ENCODE assay signal across 29 mouse cellular contexts in genomic region chr7:111572336-111572735, GRCm38 (mm10).
DNase-seq lines count a peak whose midpoint lies in the region; ATAC-seq and TF ChIP-seq lines count a peak whose summit lies in the region.
"Had no signal": no experiment of that assay in that cellular context is flagged by ENCODE, and none has a peak within 500 bp of the region (broad histone marks: within the 10 kb centered on the region; RNA-seq: fewer than 3 reads in every experiment).

No protein-coding gene starts in this region.

- no peak for TF ChIP-seq CTCF in cortical plate, adult 2 months (IDR thresholded peaks at IDR 0.05; ENCODE audit: extremely low read depth, insufficient read depth, low read length)

- no peaks in the 10 kb centered on the region for H3K9me3 ChIP-seq in intestine, embryonic 15.5 days
- H3K9me3 ChIP-seq: embryonic facial prominence, embryonic 12.5 days; heart, embryonic 13.5 days; hindbrain, embryonic 10.5 days; hindbrain, embryonic 15.5 days; limb, embryonic 10.5 days; limb, embryonic 15.5 days; liver, embryonic 13.5 days; midbrain, embryonic 13.5 days; neural tube, embryonic 13.5 days had no signal

- no peak overlapping the region for H3K4me3 ChIP-seq in cortical plate, adult 2 months (ENCODE audit: insufficient read depth, low read length)
- no peak overlapping the region for H3K4me3 ChIP-seq in intestine, embryonic 15.5 days (replicated peaks)
- H3K4me3 ChIP-seq: embryonic facial prominence, embryonic 12.5 days; heart, embryonic 13.5 days; hindbrain, embryonic 10.5 days; hindbrain, embryonic 15.5 days; limb, embryonic 10.5 days; limb, embryonic 15.5 days; liver, embryonic 13.5 days; midbrain, embryonic 13.5 days; neural tube, embryonic 13.5 days had no signal

- no peak overlapping the region for H3K4me2 ChIP-seq in intestine, embryonic 15.5 days (replicated peaks)
- H3K4me2 ChIP-seq: embryonic facial prominence, embryonic 12.5 days; heart, embryonic 13.5 days; hindbrain, embryonic 15.5 days; limb, embryonic 15.5 days; liver, embryonic 13.5 days; midbrain, embryonic 13.5 days; neural tube, embryonic 13.5 days had no signal

- ATAC-seq in intestine, embryonic 15.5 days: no peak
- ATAC-seq: forebrain, embryonic 14.5 days; inflammation-experienced regulatory T-cells, adult 6 months; lung, postnatal 0 days; midbrain, embryonic 13.5 days had no signal

- no peak overlapping the region for H3K27ac ChIP-seq in cortical plate, adult 2 months (ENCODE audit: insufficient read depth, low read length)
- H3K27ac ChIP-seq in intestine, embryonic 15.5 days: no peak overlapping the region
- H3K27ac ChIP-seq: embryonic facial prominence, embryonic 12.5 days; heart, embryonic 13.5 days; hindbrain, embryonic 10.5 days; hindbrain, embryonic 15.5 days; limb, embryonic 10.5 days; limb, embryonic 15.5 days; liver, embryonic 13.5 days; macrophage; midbrain, embryonic 13.5 days; neural tube, embryonic 13.5 days had no signal

- peaks cover 7% of the 10 kb centered on the region for H3K4me1 ChIP-seq in cortical plate, adult 2 months (ENCODE audit: control insufficient read depth, insufficient read depth, low read length)
- no peaks in the 10 kb centered on the region for H3K4me1 ChIP-seq in intestine, embryonic 15.5 days (replicated peaks)
- H3K4me1 ChIP-seq: embryonic facial prominence, embryonic 12.5 days; liver, embryonic 13.5 days had no signal

- peak; percentile 42 to 43 for DNase-seq in left cerebral cortex, postnatal 14 days (ENCODE audit: low spot score in 2 of 2)
- DNase-seq in left cerebral cortex, postnatal 4 days: no peak
- DNase-seq in brain, adult 2 months (ENCODE audit: low read depth, low spot score): peak; percentile 71
- DNase-seq in layer of hippocampus, postnatal 36 days: peak; percentile 37 to 51
- DNase-seq: adrenal gland, postnatal 36 days; B cell, adult 2 months; cerebellum, adult 9-10 months; cerebellum, postnatal 36 days; embryo, embryonic 11 days; gastrocnemius, postnatal 10 days; heart, postnatal 10 days; kidney, adult 18-20 months; kidney, postnatal 36 days; liver, embryonic 13.5 days; lung, adult 18-20 months had no signal

- intact Hi-C loops in left cerebral cortex, postnatal 14 days (cut with DNase I): no loop called here
- intact Hi-C loops in left cerebral cortex, postnatal 4 days (cut with DNase I): no loop called here

- no peaks in the 10 kb centered on the region for H3K27me3 ChIP-seq in intestine, embryonic 15.5 days (replicated peaks)
- H3K27me3 ChIP-seq: embryonic facial prominence, embryonic 12.5 days; hindbrain, embryonic 15.5 days; limb, embryonic 15.5 days; liver, embryonic 13.5 days; midbrain, embryonic 13.5 days; neural tube, embryonic 13.5 days had no signal

- TF ChIP-seq POLR2A in cortical plate, adult 2 months (IDR thresholded peaks at IDR 0.05; ENCODE audit: extremely low read depth, insufficient read depth, low read length): 0 out of 2 replicates have a peak, but pooled peaks have one; percentile 16

- H3K36me3 ChIP-seq in intestine, embryonic 15.5 days: no peaks in the 10 kb centered on the region
- H3K36me3 ChIP-seq: embryonic facial prominence, embryonic 12.5 days; heart, embryonic 13.5 days; hindbrain, embryonic 10.5 days; hindbrain, embryonic 15.5 days; limb, embryonic 10.5 days; limb, embryonic 15.5 days; liver, embryonic 13.5 days; midbrain, embryonic 13.5 days; neural tube, embryonic 13.5 days had no signal

- no peak overlapping the region for H3K9ac ChIP-seq in intestine, embryonic 15.5 days
- H3K9ac ChIP-seq: embryonic facial prominence, embryonic 12.5 days; heart, embryonic 13.5 days; hindbrain, embryonic 15.5 days; limb, embryonic 15.5 days; liver, embryonic 13.5 days; midbrain, embryonic 13.5 days; neural tube, embryonic 13.5 days had no signal

- WGBS in intestine, embryonic 15.5 days: 81% methylated on average over 2 of the region's 2 CpGs
